Mouse (Mus musculus): Measurements from ENCODE around the gene H2-Aa. TPM values are rescaled to one million over a fixed set of nuclear protein-coding genes. Genes with fewer than 3 reads are reported as not detected.
"Not testable (repeated sequence)": the region's sequence is repeated elsewhere in the genome, so short reads cannot be mapped to it uniquely, and the experiment has no call there.

Gene H2-Aa
- polyA plus RNA-seq (2015; fragmentation: Nextera tagmentation; extraction: Ambion mirVana), result 2.9 and 3.3 TPM in 2 replicates

GRCm38 (mm10) chr17:34287648-34288047, at the start of gene H2-Aa:
TSS of gene H2-Aa (minus strand) at chr17:34287823.
- Histone ChIP-seq H3K4me1 (no peaks in the 10 kb centered on the region), H3K4me2 (no peak within 1 kb of the TSS), H3K27me3 (no peaks in the 10 kb centered on the region), H3K4me3 (no peak within 1 kb of the TSS), H3K27ac (no peak within 1 kb of the TSS), H3K36me3 (no peaks in the 10 kb centered on the region), H3K9me3 (no peaks in the 10 kb centered on the region), H3K9ac (no peak within 1 kb of the TSS)
- 15% methylated on average over 8 of the region's 8 CpGs for WGBS
- peak; percentile 58; the same call in 1 of the 2 replicates for ATAC-seq (ENCODE audit: insufficient number of reproducible peaks, low FRiP score, low TSS enrichment, low read depth)

GRCm38 (mm10) chr17:34331200-34331599, 43.6 kb upstream of the H2-Aa start:
- ATAC-seq (ENCODE audit: insufficient number of reproducible peaks, low FRiP score, low TSS enrichment, low read depth), result no peak
- Histone ChIP-seq H3K4me2 (no peak overlapping the region), H3K9me3 (no peaks in the 10 kb centered on the region), H3K4me1 (no peaks in the 10 kb centered on the region), H3K27ac (no peak overlapping the region), H3K27me3 (no peaks in the 10 kb centered on the region), H3K4me3 (no peak overlapping the region), H3K36me3 (no peaks in the 10 kb centered on the region), H3K9ac (no peak overlapping the region)
- 93% methylated on average over 1 of the region's 1 CpGs for WGBS

GRCm38 (mm10) chr17:34329807-34330206, 42.2 kb upstream of the H2-Aa start:
- no peak overlapping the region for H3K4me3 ChIP-seq
- WGBS, result 65% methylated on average over 2 of the region's 2 CpGs
- H3K9ac ChIP-seq, result no peak overlapping the region

GRCm38 (mm10) chr17:34326373-34326772, 38.8 kb upstream of the H2-Aa start:
- H3K36me3 ChIP-seq, result no peaks in the 10 kb centered on the region
- H3K27ac ChIP-seq, result no peak overlapping the region
- H3K27me3 ChIP-seq, result no peaks in the 10 kb centered on the region
- no peak overlapping the region for H3K4me3 ChIP-seq
- H3K4me1 ChIP-seq, result no peaks in the 10 kb centered on the region
- no peak overlapping the region for H3K9ac ChIP-seq
- no peak overlapping the region for H3K4me2 ChIP-seq
- no peak for ATAC-seq (ENCODE audit: insufficient number of reproducible peaks, low FRiP score, low TSS enrichment, low read depth)
- WGBS, result 75% methylated on average over 3 of the region's 3 CpGs
- no peaks in the 10 kb centered on the region for H3K9me3 ChIP-seq

More at GRCm38 (mm10) chr17:34329807-34330206, 42.2 kb upstream of the H2-Aa start:
- ATAC-seq (ENCODE audit: insufficient number of reproducible peaks, low FRiP score, low TSS enrichment, low read depth), result no peak
- Histone ChIP-seq H3K4me2 (no peak overlapping the region), H3K27me3 (no peaks in the 10 kb centered on the region), H3K36me3 (no peaks in the 10 kb centered on the region), H3K27ac (no peak overlapping the region), H3K9me3 (no peaks in the 10 kb centered on the region), H3K4me1 (no peaks in the 10 kb centered on the region)

- H3K4me2 ChIP-seq, result no peak within 1 kb of the TSS
- H3K9me3 ChIP-seq, result no peaks in the 10 kb centered on the region
- no peak within 1 kb of the TSS for H3K9ac ChIP-seq
- H3K27me3 ChIP-seq, result no peaks in the 10 kb centered on the region
- WGBS, result 54% methylated on average over 4 of the region's 4 CpGs
- H3K27ac ChIP-seq, result no peak within 1 kb of the TSS
- H3K36me3 ChIP-seq, result no peaks in the 10 kb centered on the region
- no peak for ATAC-seq (ENCODE audit: insufficient number of reproducible peaks, low FRiP score, low TSS enrichment, low read depth)
- H3K4me1 ChIP-seq, result no peaks in the 10 kb centered on the region
- no peak within 1 kb of the TSS for H3K4me3 ChIP-seq
These were observed 37.8 kb upstream of the H2-Aa start, which contains the start of gene H2-Eb2 for GRCm38 (mm10) chr17:34325436-34325835. TSS of gene H2-Eb2 (plus strand) at chr17:34325665.

GRCm38 (mm10) chr17:34317275-34317674, 29.7 kb upstream of the H2-Aa start:
- Histone ChIP-seq H3K36me3 (no peaks in the 10 kb centered on the region), H3K9ac (no peak overlapping the region), H3K4me2 (no peak overlapping the region), H3K27me3 (no peaks in the 10 kb centered on the region), H3K9me3 (no peaks in the 10 kb centered on the region), H3K27ac (no peak overlapping the region), H3K4me3 (no peak overlapping the region), H3K4me1 (no peaks in the 10 kb centered on the region)
- 38% methylated on average over 2 of the region's 2 CpGs for WGBS
- ATAC-seq (ENCODE audit: insufficient number of reproducible peaks, low FRiP score, low TSS enrichment, low read depth), result no peak

GRCm38 (mm10) chr17:34316697-34317096, 29.1 kb upstream of the H2-Aa start:
- Histone ChIP-seq H3K27ac (no peak overlapping the region), H3K27me3 (no peaks in the 10 kb centered on the region), H3K9me3 (no peaks in the 10 kb centered on the region), H3K4me1 (no peaks in the 10 kb centered on the region), H3K4me3 (no peak overlapping the region), H3K4me2 (no peak overlapping the region), H3K9ac (no peak overlapping the region), H3K36me3 (no peaks in the 10 kb centered on the region)
- no peak for ATAC-seq (ENCODE audit: insufficient number of reproducible peaks, low FRiP score, low TSS enrichment, low read depth)
- 74% methylated on average over 2 of the region's 2 CpGs for WGBS

GRCm38 (mm10) chr17:34315512-34315911, 27.9 kb upstream of the H2-Aa start:
- no peak overlapping the region for H3K4me3 ChIP-seq
- H3K4me1 ChIP-seq, result no peaks in the 10 kb centered on the region
- H3K9me3 ChIP-seq, result no peaks in the 10 kb centered on the region
- no peaks in the 10 kb centered on the region for H3K27me3 ChIP-seq
- H3K27ac ChIP-seq, result no peak overlapping the region
- H3K36me3 ChIP-seq, result no peaks in the 10 kb centered on the region
- H3K9ac ChIP-seq, result no peak overlapping the region
- no peak for ATAC-seq (ENCODE audit: insufficient number of reproducible peaks, low FRiP score, low TSS enrichment, low read depth)
- no peak overlapping the region for H3K4me2 ChIP-seq
- WGBS, result 56% methylated on average over 1 of the region's 1 CpGs

- Histone ChIP-seq H3K4me1 (0 out of 2 replicates have a peak, but pooled peaks cover 4% of the 10 kb centered on the region), H3K9me3 (no peaks in the 10 kb centered on the region), H3K4me3 (no peak overlapping the region), H3K27ac (no peak overlapping the region), H3K9ac (no peak overlapping the region), H3K27me3 (no peaks in the 10 kb centered on the region), H3K4me2 (no peak overlapping the region), H3K36me3 (no peaks in the 10 kb centered on the region)
- 74% methylated on average over 9 of the region's 9 CpGs for WGBS
- no peak for ATAC-seq (ENCODE audit: insufficient number of reproducible peaks, low FRiP score, low TSS enrichment, low read depth)
These were observed 26.7 kb upstream of the H2-Aa start for GRCm38 (mm10) chr17:34314286-34314685.

GRCm38 (mm10) chr17:34313393-34313792, 25.8 kb upstream of the H2-Aa start:
- Histone ChIP-seq H3K36me3 (no peaks in the 10 kb centered on the region), H3K27ac (no peak overlapping the region), H3K9ac (no peak overlapping the region), H3K9me3 (no peaks in the 10 kb centered on the region), H3K4me1 (0 out of 2 replicates have a peak, but pooled peaks cover 4% of the 10 kb centered on the region), H3K27me3 (no peaks in the 10 kb centered on the region), H3K4me3 (no peak overlapping the region), H3K4me2 (no peak overlapping the region)
- WGBS, result 38% methylated on average over 3 of the region's 3 CpGs
- ATAC-seq (ENCODE audit: insufficient number of reproducible peaks, low FRiP score, low TSS enrichment, low read depth), result no peak

GRCm38 (mm10) chr17:34312185-34312584, 24.6 kb upstream of the H2-Aa start:
- no peak overlapping the region for H3K27ac ChIP-seq
- H3K27me3 ChIP-seq, result 0 out of 2 replicates have a peak, but pooled peaks cover 4% of the 10 kb centered on the region
- WGBS, result 81% methylated on average over 1 of the region's 1 CpGs
- ATAC-seq (ENCODE audit: insufficient number of reproducible peaks, low FRiP score, low TSS enrichment, low read depth), result no peak
- no peak overlapping the region for H3K9ac ChIP-seq
- H3K4me3 ChIP-seq, result no peak overlapping the region
- H3K4me2 ChIP-seq, result no peak overlapping the region
- H3K9me3 ChIP-seq, result no peaks in the 10 kb centered on the region
- H3K36me3 ChIP-seq, result no peaks in the 10 kb centered on the region
- H3K4me1 ChIP-seq, result 0 out of 2 replicates have a peak, but pooled peaks cover 4% of the 10 kb centered on the region

GRCm38 (mm10) chr17:34310526-34310925, 22.9 kb upstream of the H2-Aa start:
- H3K4me1 ChIP-seq; H3K4me2 ChIP-seq; H3K9ac ChIP-seq; H3K9me3 ChIP-seq; ATAC-seq (ENCODE audit: insufficient number of reproducible peaks, low FRiP score, low TSS enrichment, low read depth); H3K36me3 ChIP-seq; H3K27ac ChIP-seq; H3K27me3 ChIP-seq; H3K4me3 ChIP-seq: not testable (repeated sequence)
- WGBS, result 80% methylated on average over 3 of the region's 3 CpGs

All from limb, embryonic 15.5 days (tissue).